Mouse (Mus musculus): ENCODE results near the gene Kif2c. TPM values are rescaled to one million over a fixed set of nuclear protein-coding genes. Genes with fewer than 3 reads are reported as not detected.
"Not testable (repeated sequence)": the region's sequence is repeated elsewhere in the genome, so short reads cannot be mapped to it uniquely, and the experiment has no call there.

Gene Kif2c
- total RNA-seq, 2 experiments from 2014 or later = 0.30 to 0.36 TPM

- DNase-seq = no peak
Measured at GRCm38 (mm10) chr4:117188969-117189368, 6.5 kb upstream of the Kif2c start.

GRCm38 (mm10) chr4:117182759-117183096 is 289 bp upstream of the Kif2c start:
- not testable (repeated sequence) for DNase-seq

GRCm38 (mm10) chr4:117169936-117170335 is 12.5 kb downstream of the Kif2c start:
- no peak for DNase-seq

- DNase-seq = no peak
Measured at GRCm38 (mm10) chr4:117161183-117161582, 21.3 kb downstream of the Kif2c start.

- no peak for DNase-seq
Measured at GRCm38 (mm10) chr4:117159666-117160065, 22.8 kb downstream of the Kif2c start.

GRCm38 (mm10) chr4:117156372-117156771 is 26.1 kb downstream of the Kif2c start:
- DNase-seq = no peak

GRCm38 (mm10) chr4:117155792-117156355 is 26.6 kb downstream of the Kif2c start, which contains the start of gene Rps8:
Gene Rps8, minus strand, starts transcription at chr4:117156243.
- DNase-seq = peak; percentile 92 to 93

- peak in 1 of 2 experiments; percentile 30 for DNase-seq
Measured at GRCm38 (mm10) chr4:117155020-117155791, 27.2 kb downstream of the Kif2c start.

- no peak for DNase-seq
Measured at GRCm38 (mm10) chr4:117152714-117153113, 29.7 kb downstream of the Kif2c start.

- no peak for DNase-seq
Measured at GRCm38 (mm10) chr4:117151416-117151815, 31.0 kb downstream of the Kif2c start.

- no peak for DNase-seq
Measured at GRCm38 (mm10) chr4:117150212-117150733, 32.2 kb downstream of the Kif2c start.

- no peak for DNase-seq
Measured at GRCm38 (mm10) chr4:117149291-117150211, 32.9 kb downstream of the Kif2c start.

GRCm38 (mm10) chr4:117148815-117149214 is 33.6 kb downstream of the Kif2c start:
- no peak for DNase-seq

GRCm38 (mm10) chr4:117148047-117148713 is 34.3 kb downstream of the Kif2c start:
- DNase-seq = no peak

GRCm38 (mm10) chr4:117146176-117146575 is 36.3 kb downstream of the Kif2c start:
- DNase-seq = peak; percentile 82 to 88

GRCm38 (mm10) chr4:117145248-117145647 is 37.2 kb downstream of the Kif2c start:
- DNase-seq = no peak

GRCm38 (mm10) chr4:117143023-117143422 is 39.4 kb downstream of the Kif2c start:
- no peak for DNase-seq

GRCm38 (mm10) chr4:117140613-117141012 is 41.8 kb downstream of the Kif2c start:
- peak in 1 of 2 experiments; percentile 4 for DNase-seq

- DNase-seq = peak; percentile 57 to 65
Measured at GRCm38 (mm10) chr4:117139217-117139612, 43.2 kb downstream of the Kif2c start.

- DNase-seq = no peak
Measured at GRCm38 (mm10) chr4:117138295-117139216, 43.9 kb downstream of the Kif2c start.

- DNase-seq = no peak
Measured at GRCm38 (mm10) chr4:117136034-117136433, 46.4 kb downstream of the Kif2c start.

Measured in heart, adult 18-20 months (tissue).